Mouse (Mus musculus): ENCODE results near the gene Tmem269. TPM values are rescaled to one million over a fixed set of nuclear protein-coding genes. Genes with fewer than 3 reads are reported as not detected.
A peak's percentile ranks its signal among the peaks of the same experiment; 100 is the strongest.

Tmem269 gene
- not detected for polyA plus RNA-seq (2017; shearing (Covaris generic))

DNA sequence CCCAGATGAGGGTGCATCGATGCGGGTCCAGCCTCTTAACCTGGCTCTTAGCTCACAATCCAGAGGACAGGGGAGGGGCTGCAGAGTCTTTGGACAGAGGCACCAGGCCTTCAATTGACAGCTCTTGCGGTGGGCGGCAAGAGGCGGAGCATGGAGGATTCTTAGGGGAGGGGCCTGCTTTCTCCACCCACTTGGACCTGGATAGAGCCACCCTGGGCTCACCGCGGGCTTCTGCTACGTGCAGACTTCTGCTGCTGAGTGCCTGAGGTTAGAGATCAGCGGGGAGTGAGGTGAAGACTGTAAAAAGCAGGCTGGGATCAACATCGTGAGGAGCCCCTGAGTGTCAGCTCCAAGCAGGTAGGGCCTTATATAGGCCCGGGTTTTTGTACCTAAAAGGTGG, at the start of gene Tmem269:
Gene Tmem269, minus strand, starts transcription at position 49 of the 400 bp plus-strand sequence.
- ATAC-seq, result no peak

- no peak for ATAC-seq
Measured at GRCm38 (mm10) chr4:119266606-119267005, 48.6 kb upstream of the Tmem269 start.

DNA sequence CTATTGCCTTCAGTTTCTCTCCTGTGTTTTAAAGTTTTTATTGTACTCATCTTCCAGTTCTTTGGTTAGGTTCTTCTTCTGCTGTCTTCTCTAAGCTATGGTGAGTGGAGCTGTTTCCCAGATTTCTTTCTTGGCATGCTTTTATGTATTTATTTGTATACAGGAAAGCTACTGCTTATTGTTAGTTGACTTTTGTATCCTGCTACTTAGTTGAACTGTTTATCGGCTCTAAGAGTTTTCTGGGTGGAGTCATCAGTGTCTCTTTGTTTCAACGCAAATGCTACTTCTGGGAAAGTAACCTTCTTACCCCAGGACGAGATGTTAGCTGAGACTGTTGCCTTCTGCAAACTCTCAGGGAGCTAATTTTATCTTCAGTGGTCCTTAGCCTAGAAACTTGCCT, 45.4 kb upstream of the Tmem269 start:
- no peak for ATAC-seq

DNA sequence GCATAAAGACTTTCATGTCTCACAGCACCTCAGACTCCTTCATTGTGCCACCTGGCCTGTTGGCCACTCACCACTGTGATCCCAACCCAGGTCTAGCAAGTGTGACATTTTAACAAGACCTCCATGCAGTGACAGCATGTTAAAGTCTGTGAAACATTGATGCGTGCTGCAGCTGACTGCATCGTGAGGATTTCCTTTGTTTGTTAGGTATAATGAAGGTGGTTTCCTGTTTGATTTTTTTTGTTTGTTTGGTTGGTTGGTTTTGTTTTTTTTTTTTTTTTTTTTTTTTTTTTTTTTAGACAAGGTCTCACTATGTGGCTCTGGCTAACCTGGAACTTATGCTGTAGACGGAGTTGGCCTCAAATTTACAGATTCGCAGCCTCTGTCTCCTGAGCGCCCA, 44.5 kb upstream of the Tmem269 start:
- ATAC-seq, result no peak

DNA sequence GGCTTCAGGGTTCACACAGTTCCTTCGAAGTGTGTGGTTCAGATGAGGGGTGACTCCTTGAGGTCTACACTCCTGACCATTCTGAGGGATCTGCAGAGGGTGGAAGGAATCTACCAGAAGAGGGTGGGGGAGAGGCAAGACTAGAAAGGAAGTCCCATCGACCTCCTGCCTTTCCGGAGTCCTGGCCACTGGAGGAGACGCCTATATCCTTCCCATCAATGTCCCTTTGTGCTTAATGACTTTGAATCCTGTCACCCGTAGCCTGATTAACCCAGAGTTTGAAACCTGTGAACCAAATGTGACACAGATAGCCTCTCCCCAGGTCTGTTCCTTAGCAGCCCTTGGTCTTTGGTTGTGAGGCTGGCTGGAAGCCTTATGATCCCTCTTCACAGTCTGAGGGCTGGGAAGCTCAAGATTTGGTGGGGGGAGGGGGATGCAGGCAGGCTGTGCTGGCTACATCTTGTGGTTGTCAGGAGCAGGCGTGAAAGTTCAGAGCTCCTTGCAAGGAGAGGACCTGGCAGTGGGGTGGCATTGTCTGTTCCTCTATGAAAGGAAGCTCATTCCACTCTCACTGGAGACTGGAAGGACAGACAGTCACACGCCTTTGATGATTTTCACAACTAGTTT, 43.2 kb upstream of the Tmem269 start:
- no peak for ATAC-seq

DNA sequence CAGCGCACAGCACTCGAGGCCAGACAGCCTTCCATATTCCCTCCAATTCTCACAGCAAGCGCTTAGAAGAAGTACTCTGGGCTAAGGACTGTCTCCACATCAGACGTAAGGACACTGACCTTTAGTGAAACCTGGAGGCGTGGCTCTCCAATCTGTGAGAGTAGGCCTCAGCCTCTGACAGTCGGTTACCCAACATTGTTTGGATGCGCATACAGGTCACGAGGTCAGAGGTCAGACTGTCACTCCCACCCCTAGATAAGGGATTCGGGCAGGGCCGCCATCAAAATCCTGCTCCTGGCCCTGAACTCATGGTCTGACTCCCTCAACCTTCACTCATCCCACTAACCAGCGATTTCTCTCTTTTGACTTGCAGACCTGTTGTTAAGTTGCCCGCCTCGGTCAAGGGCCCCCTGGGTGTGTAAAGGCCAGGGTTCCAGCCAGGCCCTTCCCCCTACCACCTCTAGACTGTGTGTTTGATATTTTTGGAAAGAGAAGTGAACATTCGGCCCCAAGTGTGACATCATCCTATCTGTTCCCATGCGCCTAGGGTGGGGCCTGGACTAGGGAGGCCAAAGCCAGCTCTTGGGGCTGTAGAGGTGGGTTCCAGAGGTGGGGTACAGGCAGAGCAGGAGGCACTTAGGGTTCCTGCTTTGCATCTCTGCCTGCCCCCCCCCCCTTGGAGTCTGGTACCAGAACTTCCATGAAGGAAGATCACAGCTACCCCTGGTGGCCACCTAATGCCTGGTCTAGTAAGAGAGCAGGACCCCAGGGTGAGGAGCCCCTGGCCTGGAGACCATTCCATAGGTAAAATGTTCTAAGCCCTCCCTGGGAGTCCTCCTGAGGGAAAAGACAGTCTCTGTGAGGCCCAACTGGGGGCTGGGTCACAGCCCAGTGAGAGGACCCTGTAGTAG, 41.6 kb upstream of the Tmem269 start:
- ATAC-seq, result no peak

DNA sequence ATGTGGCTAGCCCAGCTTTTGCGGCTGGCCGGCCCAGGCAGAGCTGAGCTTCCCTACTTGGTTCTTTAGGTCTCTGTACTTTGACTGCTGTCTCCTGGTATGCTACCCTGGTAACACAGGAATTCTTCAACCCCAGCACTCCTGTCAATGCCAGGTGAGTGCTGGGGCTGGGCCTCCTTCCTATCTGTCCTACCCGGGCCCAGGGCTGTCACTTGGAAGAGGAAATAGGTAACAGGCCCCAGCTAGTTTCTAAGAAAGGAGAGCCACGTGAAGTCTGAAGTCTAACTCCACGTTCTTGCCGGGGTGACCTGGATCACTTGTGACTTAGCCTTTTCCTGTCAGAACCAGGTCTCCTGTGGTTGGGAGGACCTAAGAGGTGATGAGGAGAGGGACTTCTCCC, 39.1 kb upstream of the Tmem269 start:
- no peak for ATAC-seq

DNA sequence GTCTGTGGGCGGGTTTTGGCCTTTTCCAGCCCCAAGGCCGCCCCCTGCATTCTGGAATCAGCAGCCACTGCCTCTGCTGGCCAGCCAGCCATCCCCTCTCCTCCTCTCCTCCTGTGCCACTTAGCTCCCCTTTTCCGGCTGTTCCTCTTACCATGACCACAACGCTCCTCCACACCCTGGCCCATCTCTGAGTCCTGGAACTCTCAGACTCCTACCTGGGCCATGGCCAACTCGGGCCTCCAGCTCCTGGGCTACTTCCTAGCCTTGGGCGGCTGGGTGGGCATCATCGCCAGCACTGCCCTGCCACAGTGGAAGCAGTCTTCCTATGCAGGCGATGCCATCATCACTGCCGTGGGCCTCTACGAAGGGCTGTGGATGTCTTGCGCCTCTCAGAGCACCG, 37.3 kb upstream of the Tmem269 start, which contains the start of gene Cldn19:
Gene Cldn19, plus strand, starts transcription at position 64 of the 400 bp plus-strand sequence.
- no peak for ATAC-seq

DNA sequence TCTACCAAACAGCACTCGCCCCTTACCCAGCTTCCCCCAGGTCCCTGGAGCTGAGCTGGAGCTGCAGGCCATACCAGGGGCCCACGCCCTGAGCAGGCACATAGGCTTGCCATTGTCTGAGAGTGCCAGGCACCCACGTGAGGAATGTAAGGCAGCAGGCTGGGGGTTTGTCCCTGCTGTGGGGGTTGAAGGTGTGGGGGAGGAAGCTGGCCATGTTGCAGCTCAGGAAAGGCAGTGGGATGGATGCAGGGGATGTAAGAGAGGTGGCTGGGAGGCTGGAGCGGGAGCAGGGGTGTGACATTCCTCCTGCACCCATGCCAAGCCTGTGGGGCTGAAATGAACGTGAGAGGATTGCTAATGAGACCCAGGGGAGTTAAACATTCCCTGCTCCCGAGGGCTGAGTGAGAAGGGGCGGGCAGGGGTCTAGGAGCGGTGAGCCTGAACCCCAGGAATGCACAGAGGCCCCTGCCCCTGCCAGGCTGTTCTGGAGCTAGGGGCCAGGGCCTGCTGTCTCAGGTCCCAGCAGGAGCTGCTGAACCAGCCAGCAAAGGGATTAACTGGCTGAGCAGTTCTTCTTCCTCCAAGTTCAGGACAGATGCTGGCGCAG, 36.1 kb upstream of the Tmem269 start:
- no peak for ATAC-seq

DNA sequence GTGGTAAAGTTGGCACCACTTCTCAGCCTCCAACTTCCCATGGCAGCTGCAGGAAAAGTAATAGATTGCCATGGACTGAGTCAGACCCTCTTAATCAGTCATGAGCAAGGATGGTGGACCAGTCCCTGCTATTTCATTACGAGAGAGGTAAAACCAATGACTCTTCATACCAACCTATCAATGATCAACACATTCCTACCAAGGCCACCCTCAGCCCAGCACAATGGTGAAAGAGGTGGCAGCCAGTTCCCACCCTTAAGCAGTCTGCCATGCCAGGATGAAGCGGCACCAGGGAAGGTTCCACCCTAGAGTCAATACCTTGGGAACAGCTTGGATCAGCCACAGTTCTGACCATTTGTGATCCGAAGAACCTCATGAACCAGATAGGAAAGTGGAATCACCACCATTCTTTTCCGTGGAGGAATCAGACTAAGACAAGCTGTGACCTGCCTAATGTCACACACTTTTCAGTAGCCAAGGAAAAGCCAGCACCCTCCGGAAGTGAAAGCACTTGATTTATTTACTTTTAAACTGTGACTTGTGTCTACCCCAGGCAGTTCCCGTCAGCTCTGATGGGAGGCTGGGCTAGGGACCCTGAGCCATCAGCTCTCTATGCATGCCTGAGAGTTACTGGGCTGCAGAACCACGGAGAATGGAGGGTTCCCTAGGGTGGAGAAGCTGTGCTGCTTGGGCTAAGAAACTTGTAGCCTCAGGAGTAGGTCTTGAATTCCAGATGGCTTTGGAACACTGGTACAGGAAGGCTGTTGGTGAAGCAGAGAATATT, 34.2 kb upstream of the Tmem269 start:
- ATAC-seq, result no peak

DNA sequence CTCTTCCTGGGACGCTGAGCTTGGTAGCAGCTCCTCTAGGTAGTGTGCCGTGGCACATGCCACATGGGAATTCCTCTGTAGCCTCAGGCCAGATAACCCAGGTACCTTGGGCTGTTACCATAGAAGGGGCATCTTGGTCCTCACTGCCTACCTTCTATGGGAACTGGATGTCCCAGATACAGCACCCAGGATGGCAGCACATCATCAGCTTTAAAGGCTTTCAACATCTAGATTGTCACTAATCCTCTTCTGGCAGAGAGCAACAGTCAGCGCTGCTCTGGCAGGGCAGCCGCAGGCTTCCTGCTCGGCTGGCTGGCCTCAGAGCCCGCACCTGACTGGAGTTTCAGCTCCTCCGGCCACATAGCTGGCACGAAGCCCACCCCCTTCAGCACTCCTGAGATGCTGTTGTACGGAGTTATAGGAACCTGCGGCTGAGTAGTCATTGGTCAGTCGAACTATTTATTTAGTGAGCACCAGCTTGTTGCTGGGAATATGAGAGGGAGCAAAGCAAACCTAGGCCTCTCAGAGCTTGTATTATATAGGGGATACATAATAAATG, 30.5 kb upstream of the Tmem269 start:
- ATAC-seq, result no peak

DNA sequence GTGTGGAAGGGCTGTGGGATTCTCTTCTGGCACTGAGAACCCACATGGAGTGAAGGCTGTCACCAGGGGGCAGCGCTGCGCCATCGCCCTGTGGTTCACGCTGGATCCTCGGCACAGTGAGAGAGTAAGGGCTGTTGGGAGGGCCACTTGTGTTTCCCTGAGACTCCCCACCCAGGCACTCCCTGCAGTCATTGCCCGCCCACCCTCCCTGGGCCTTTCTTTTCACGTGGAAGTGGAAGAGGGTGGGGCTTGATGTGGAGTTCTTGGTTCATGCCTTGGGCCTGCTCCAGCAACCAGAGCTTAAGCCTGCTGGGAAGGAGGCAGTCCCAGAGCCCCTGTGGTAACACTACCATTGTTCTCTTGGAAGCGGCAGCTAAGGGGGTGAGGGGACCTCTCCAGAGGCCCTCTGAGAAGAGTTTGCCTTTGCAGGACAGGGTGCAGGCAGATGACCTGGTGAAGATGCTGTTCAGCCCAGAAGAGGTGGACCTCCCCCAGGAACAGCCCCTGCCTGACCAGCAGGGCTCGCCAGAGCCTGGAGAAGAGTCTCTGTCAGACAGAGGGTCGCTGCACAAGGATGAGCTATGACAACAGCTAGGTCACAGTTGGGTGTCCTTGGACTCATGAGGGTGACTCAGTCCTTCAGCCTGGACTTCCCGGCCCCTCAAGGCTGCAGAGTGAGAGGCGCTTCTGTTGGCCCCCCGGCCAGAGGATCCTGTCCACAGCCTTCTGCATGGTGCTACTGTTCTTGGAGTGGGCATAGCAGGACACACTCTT, 29.6 kb upstream of the Tmem269 start:
- ATAC-seq, result peak; percentile 75

DNA sequence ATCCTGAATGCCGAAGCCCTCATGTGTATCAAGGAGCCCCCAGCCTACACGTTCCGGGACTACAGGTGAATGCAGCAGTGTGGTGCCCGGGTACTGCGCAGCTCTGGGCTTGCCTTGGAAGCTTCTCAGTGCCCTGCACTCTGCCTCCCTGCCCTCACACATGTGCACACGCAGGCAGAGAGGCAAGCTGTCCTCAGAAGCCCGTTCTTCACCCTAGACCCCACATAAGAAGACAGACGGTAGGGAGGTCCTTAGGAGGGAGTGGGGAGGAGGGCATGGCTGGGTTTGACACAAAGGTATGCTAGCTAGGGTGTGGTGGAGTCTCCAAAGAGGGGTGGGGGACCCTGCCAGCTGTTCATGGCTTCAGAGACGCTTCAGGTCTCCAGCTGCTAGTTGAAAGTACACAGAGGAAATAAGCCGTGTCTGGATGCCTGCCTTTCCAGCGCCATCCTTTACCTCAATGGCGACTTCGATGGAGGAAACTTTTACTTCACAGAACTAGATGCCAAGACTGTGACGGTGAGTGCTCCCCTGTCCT, 28.7 kb upstream of the Tmem269 start:
- no peak for ATAC-seq

- ATAC-seq, result no peak
Measured at GRCm38 (mm10) chr4:119245961-119246360, 27.9 kb upstream of the Tmem269 start.

GRCm38 (mm10) chr4:119245556-119245955, 27.5 kb upstream of the Tmem269 start:
- ATAC-seq, result no peak

DNA sequence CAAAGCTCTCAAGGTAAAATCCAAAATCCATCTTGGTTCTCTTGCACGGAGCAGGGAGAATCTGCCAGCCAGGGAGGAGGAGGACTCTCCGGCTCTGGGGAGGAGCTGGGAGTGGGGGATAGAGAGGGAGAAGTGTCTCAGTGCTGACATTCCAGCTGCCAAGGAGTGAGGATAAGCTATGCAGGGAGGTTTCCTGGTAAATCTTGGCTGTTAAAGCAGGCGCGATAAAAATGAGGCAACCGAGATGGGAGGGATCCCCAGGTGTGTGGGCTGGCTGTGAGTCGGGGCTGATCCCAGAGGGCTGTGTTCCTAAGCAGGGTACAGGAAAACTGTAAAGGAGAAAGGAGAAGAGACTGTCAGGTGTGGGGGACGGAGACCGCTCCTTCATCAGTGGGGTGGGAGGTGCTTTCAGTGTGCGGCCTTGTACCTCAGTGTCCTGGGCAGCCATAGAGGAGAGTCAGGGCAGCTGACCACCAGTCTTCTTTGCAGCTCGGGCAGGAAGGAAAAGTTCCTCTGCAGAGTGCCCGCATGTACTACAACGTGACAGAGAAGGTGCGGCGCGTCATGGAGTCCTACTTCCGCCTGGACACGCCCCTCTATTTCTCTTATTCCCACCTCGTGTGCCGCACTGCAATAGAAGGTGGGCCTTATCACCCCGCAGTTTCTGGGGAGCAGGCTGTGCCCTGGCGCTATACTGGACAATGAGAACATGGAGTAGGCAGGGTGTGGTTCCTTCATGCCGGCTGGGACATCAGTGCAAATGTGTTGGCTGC, 26.6 kb upstream of the Tmem269 start:
- ATAC-seq, result no peak

DNA sequence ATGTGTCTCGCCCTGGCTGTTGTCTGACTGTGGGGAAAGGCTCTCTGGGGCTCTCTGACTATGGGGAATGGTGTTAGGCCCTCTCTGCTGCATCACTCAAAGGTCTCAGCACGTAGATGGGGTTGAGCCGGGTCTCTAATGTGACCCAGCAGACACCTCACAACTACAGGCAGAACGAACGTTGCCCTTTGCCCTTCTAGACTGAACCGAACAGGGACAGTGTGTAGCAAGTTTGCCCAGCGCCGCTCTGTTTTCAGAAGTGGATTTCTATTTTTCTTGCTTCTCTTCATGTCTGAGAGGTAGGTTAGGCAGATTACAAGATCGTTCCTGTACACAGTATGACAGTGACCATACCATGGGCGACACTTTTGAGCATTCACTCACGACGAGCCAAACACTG, 24.6 kb upstream of the Tmem269 start:
- no peak for ATAC-seq

DNA sequence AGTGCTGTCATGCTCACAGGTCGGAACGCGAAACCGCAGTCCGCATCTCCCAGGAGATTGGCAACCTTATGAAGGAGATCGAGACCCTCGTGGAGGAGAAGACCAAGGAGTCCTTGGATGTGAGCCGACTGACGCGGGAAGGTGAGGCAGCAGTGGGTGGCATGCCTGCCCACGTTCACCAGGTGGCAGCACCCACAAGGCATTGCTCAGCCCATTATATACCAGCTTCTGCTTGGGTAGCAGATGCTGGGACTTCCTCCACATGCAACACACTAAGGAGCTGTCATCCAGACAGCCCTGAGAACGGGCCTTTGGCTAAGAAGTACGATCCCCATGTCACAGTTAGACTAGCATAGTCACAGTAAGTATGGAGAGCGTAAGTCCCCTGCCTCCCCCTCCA, 23.6 kb upstream of the Tmem269 start:
- ATAC-seq, result no peak

DNA sequence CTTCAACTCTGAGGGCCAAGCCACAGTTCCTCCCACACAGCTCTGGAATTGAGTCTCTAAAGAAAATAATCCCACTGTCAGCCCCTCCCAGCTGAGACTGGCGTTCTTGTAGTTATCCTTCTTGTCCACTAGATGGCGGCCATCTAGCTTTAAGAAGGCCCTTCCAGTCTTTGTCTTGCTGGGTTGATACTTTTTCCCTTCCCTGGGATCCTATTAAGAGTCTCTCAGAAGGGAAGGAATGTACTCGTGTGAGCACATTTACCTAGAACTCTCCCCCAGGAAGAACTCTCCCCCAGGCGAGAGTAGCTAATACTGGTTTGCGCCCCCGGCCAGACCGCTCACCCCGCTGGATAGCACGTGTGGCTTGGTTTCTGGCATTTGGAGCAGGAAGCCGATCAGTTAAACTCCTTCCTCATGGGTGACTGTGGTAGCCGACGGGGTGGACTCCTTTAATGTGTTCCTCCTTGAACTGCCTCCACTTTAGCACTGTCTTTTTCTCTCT, 21.2 kb upstream of the Tmem269 start:
- ATAC-seq, result peak; percentile 97

DNA sequence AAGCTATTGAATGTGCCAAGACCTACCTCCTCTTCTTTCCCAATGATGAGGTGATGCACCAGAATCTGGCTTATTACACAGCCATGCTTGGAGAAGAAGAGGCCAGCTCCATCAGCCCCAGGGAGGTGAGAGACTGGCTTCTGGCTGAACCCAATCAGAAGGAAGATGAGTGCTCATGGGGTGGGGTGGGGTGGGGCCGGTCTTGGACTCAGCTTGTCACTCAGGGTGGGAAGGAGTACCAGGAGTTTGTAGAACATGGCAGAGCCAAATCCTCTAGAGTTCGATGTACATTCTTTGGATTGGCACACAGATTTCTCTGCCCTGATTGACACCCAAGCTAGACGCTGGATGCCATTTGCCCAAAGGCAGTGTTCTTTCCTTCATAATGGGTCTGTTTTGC, 20.6 kb upstream of the Tmem269 start:
- no peak for ATAC-seq

Measured in CD4-positive, CD25-positive, alpha-beta regulatory T cell, adult 4 months (primary cell).